Comparison of ENCODE assay signal across 8 mouse cellular contexts in the genomic region with DNA sequence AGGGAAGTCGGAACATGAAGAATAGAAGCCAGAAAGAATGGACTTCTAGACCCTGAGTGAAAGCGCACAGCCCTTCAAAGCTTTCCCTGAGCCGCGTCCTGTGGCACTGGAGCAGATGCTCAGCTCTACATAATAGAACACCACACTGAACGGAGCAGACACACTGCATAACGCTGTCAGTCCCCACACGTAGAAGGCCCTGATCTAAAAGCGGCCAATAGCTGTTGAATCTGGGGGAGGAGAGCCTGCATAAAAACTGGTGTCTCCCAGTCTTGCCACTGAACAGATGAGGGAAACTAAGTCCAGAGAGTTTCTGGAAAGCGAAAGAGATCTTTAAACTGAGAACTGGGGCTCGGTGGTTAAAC. TPM values are rescaled to one million over a fixed set of nuclear protein-coding genes. Genes with fewer than 3 reads are reported as not detected.
DNase-seq lines count a peak whose midpoint lies in the region; ATAC-seq and TF ChIP-seq lines count a peak whose summit lies in the region.

No protein-coding gene starts in this region.

- H3K27me3 ChIP-seq in forebrain, embryonic 12.5 days: peaks cover 2% of the 10 kb centered on the region; the same call in 1 of the 2 replicates
- no peaks in the 10 kb centered on the region for H3K27me3 ChIP-seq in stomach, embryonic 16.5 days (ENCODE audit: control insufficient read depth, insufficient read depth, low read length)

- TF ChIP-seq CTCF in bone marrow macrophage, adult 2 months (IDR thresholded peaks at IDR 0.05; ENCODE audit: low read depth, low read length): no peak

- no peak for TF ChIP-seq POLR2A in bone marrow macrophage, adult 2 months (IDR thresholded peaks at IDR 0.05; ENCODE audit: borderline replicate concordance, low read depth, low read length)

- peak; percentile 46 for DNase-seq in layer of hippocampus, adult 11-12 months (ENCODE audit: low spot score)
- no peak for DNase-seq in layer of hippocampus, adult 9-10 months (ENCODE audit: low spot score)
- peak; percentile 21 to 37 for DNase-seq in kidney, postnatal 25 days
- no peak for DNase-seq in urinary bladder, postnatal 10 days (ENCODE audit: low spot score)

- peaks cover 4% of the 10 kb centered on the region for H3K4me1 ChIP-seq in bone marrow macrophage, adult 2 months (ENCODE audit: control insufficient read depth, insufficient read depth, low read length)
- H3K4me1 ChIP-seq in forebrain, embryonic 12.5 days: peaks cover 11% of the 10 kb centered on the region
- H3K4me1 ChIP-seq in stomach, embryonic 16.5 days (ENCODE audit: control insufficient read depth, insufficient read depth, low read length): 0 out of 2 replicates have a peak, but pooled peaks cover 14% of the 10 kb centered on the region

- H3K9ac ChIP-seq in forebrain, embryonic 12.5 days: peak overlapping the region; percentile 83
- peak overlapping the region; percentile 99 for H3K9ac ChIP-seq in stomach, embryonic 16.5 days (ENCODE audit: low read length)

- 14% methylated on average over 10 of the region's 10 CpGs for WGBS in forebrain, embryonic 12.5 days
- 15% methylated on average over 10 of the region's 10 CpGs for WGBS in stomach, embryonic 16.5 days

- peak overlapping the region; percentile 77 for H3K4me2 ChIP-seq in forebrain, embryonic 12.5 days
- peak overlapping the region; percentile 96 for H3K4me2 ChIP-seq in stomach, embryonic 16.5 days (ENCODE audit: low read depth, low read length)

- no peak overlapping the region for H3K27ac ChIP-seq in bone marrow macrophage, adult 2 months (ENCODE audit: insufficient read depth, low read depth, low read length)
- H3K27ac ChIP-seq in forebrain, embryonic 12.5 days: peak overlapping the region; percentile 79
- H3K27ac ChIP-seq in stomach, embryonic 16.5 days (ENCODE audit: low read length): peak overlapping the region; percentile 94

- no peaks in the 10 kb centered on the region for H3K9me3 ChIP-seq in forebrain, embryonic 12.5 days
- no peaks in the 10 kb centered on the region for H3K9me3 ChIP-seq in stomach, embryonic 16.5 days (replicated peaks; ENCODE audit: control insufficient read depth, low read length)

- H3K36me3 ChIP-seq in forebrain, embryonic 12.5 days (replicated peaks): no peaks in the 10 kb centered on the region
- no peaks in the 10 kb centered on the region for H3K36me3 ChIP-seq in stomach, embryonic 16.5 days (ENCODE audit: control insufficient read depth, insufficient read depth, low read length)

- ATAC-seq in forebrain, embryonic 12.5 days (ENCODE audit: low FRiP score): peak; percentile 85
- peak; percentile 40 for ATAC-seq in megakaryocyte progenitor cell, adult 5-6 weeks (replicated peaks; ENCODE audit: poor library complexity)
- peak; percentile 67; the same call in 1 of the 2 replicates for ATAC-seq in stomach, embryonic 16.5 days (ENCODE audit: insufficient read depth, low FRiP score)

- peak overlapping the region; percentile 64 for H3K4me3 ChIP-seq in bone marrow macrophage, adult 2 months (ENCODE audit: insufficient read depth, low read length)
- peak overlapping the region; percentile 55 for H3K4me3 ChIP-seq in forebrain, embryonic 12.5 days (replicated peaks)
- H3K4me3 ChIP-seq in stomach, embryonic 16.5 days (replicated peaks; ENCODE audit: low read length): peak overlapping the region; percentile 83

RNA-seq across cellular contexts. Expression of gene Hhat, which starts 0.9 kb away (rescaled TPM):
- 0.39 and 0.92 TPM in 2 replicates for polyA plus RNA-seq in bone marrow macrophage, adult 2 months (2012; ENCODE audit: insufficient read depth, insufficient read length, missing spikeins)
- 4.4 and 7.6 TPM in 2 replicates for polyA plus RNA-seq in forebrain, embryonic 12.5 days (2016; fragmentation: Nextera tagmentation; extraction: Ambion mirVana)
- 1.5 and 2.0 TPM in 2 replicates for total RNA-seq in megakaryocyte progenitor cell, adult 5-6 weeks (2015)
- 1.7 and 2.6 TPM in 2 replicates for total RNA-seq in megakaryocyte progenitor cell, adult 5-6 weeks (2017)
- polyA plus RNA-seq in stomach, embryonic 16.5 days (2015; fragmentation: Nextera tagmentation; extraction: Ambion mirVana): 8.1 and 8.9 TPM in 2 replicates

Comparison
In these comparisons a context has a peak if more than half of its experiments do, and no peak if none do; other contexts are left out.
1. DNase-seq: peak in layer of hippocampus, adult 11-12 months (single experiment) and kidney, postnatal 25 days (2 of 2); none in layer of hippocampus, adult 9-10 months (single experiment) and urinary bladder, postnatal 10 days (single experiment).
2. Peak in every context shown above with its lines, with median percentiles within 50 percentile points of each other: H3K4me3 ChIP-seq and ATAC-seq.